Mouse (Mus musculus): ENCODE results near the gene Anxa6. TPM values are rescaled to one million over a fixed set of nuclear protein-coding genes. Genes with fewer than 3 reads are reported as not detected.
A peak's percentile ranks its signal among the peaks of the same experiment; 100 is the strongest.

Anxa6 gene
- total RNA-seq, 2 experiments from 2014 or later: 81.1 to 89.5 TPM

- no peak for DNase-seq (ENCODE audit: low spot score in 2 of 2)
- intact Hi-C loops (cut with DNase I): no loop called here
Measured at GRCm38 (mm10) chr11:55032286-55032685, 959 bp downstream of the Anxa6 start.

GRCm38 (mm10) chr11:55031991-55032280 lies 1.3 kb downstream of the Anxa6 start:
- DNase-seq (ENCODE audit: low spot score in 2 of 2): no peak
- intact Hi-C loops (cut with DNase I): no loop called here

- DNase-seq (ENCODE audit: low spot score in 2 of 2): no peak
- intact Hi-C loops (cut with DNase I): no loop called here
Measured at GRCm38 (mm10) chr11:55031211-55031990, 1.8 kb downstream of the Anxa6 start.

GRCm38 (mm10) chr11:55028509-55028908 lies 4.7 kb downstream of the Anxa6 start:
- no peak for DNase-seq (ENCODE audit: low spot score in 2 of 2)
- intact Hi-C loops (cut with DNase I): no loop called here

DNA sequence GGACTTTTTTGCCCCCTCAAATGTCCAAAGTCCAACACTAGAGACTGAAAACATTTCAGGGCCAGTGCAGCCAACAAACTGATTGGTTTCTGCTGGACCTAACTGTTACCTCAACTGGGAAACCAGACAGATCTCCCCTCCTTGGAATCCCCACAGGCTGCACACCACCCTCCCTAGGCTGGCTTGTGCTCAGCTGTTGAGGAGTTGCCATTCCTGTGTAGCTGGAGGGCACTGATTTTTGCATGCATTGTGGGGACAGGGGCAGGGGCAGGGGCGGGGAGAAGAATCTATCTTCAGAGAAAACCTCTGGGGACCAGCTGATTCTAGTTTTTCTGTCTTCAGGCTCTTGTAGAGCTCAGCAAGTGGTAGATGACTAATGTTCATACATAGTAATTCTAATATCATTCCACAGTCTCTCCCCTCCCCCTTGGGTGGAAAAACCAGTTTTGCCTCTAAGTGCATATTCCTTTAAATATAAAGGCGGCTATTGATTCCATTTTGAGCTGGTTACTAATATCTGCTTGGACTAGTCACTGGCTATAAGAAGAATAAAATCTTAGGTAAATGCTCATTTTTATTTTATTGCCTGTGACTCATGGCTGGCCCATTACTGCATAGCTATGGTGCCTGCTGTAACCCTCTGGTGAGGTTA lies 5.9 kb downstream of the Anxa6 start:
- intact Hi-C loops (cut with DNase I): no loop called here
- DNase-seq (ENCODE audit: low spot score in 2 of 2): no peak

DNA sequence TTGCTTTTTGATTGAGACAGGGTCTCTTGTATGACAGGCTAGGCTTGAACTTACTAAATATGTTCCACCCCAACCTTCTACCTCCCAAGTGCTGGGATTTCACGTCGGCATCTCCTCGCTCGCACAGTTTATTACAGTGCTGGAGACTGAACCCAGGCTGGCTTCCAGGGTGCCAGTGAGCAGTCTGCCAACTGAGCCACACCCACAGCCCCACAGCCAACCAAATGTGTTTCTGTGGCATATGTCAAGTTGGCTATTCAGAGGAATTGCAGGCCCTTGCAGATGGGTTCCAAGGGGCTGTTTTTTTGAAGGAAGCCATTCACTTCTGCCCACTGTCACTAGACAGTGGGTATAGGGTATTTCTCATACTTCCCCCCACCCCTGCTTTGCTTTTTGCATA lies 7.3 kb downstream of the Anxa6 start:
- intact Hi-C loops (cut with DNase I): no loop called here
- DNase-seq (ENCODE audit: low spot score in 2 of 2): peak in 1 of 2 experiments; percentile 47

GRCm38 (mm10) chr11:55023583-55023982 lies 9.7 kb downstream of the Anxa6 start:
- intact Hi-C loops (cut with DNase I): no loop called here
- DNase-seq (ENCODE audit: low spot score in 2 of 2): no peak

GRCm38 (mm10) chr11:55023049-55023564 lies 10.1 kb downstream of the Anxa6 start:
- intact Hi-C loops (cut with DNase I): no loop called here
- DNase-seq (ENCODE audit: low spot score in 2 of 2): peak in 1 of 2 experiments; percentile 68

DNA sequence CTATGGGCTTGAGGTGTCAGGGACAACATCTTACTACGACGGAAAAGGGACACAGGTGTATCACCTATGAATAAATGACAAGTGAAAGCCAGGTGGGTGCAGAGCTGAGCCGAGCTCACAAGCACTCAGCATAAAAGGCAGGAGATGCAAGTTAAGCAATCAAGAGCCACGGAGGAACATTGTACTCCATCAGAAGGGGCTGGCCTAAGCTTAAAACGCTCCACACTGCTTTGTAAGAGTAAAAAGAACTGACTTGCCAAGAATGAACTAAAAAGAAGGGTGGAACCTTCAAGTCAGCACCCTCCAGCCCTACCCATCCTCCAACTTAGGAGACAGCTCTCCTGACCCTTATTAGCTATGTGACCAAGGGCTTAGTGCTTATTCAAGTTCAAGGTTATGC lies 10.7 kb downstream of the Anxa6 start:
- intact Hi-C loops (cut with DNase I): no loop called here
- DNase-seq (ENCODE audit: low spot score in 2 of 2): no peak

DNA sequence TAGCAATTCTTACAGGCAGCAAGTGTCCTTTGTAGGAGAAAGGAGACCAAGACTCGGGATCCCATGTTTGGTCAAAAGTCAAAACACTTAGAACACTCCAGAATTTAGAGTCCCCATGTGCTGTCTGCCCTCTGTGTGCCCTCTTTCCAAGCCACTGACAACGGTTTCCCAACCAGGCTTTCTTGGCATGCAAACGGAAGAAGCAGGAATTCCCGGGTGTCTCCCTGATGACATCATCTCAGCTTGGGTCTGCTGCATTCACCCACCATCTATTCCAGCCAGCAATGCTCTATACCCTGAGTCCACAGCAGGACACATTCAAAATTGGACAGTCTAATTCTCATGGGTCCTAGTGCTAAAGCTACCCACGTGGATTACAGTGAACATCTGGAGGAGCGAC lies 11.4 kb downstream of the Anxa6 start:
- intact Hi-C loops (cut with DNase I): no loop called here

DNA sequence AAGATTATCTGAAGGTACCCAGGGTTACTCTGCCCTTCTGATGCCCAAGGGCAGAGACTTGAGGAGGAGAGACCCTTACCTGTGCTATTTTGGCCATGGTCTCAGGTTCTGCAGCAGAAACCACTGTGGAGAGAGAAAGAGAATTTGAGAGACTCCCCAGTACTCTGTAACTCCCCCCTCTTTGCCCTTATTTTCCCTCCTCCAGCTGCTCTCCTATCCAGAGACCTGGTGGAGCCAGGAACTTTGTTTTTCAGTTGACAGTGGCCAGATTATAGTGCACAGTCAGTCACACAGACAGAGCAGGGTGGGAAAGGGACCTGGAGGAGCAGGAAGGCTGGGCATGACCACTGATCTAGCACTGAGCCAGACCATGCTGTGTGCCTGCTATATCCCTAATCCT lies 11.8 kb downstream of the Anxa6 start:
- intact Hi-C loops (cut with DNase I): no loop called here

More for the DNA sequence above, 11.4 kb downstream of the Anxa6 start:
- no peak for DNase-seq (ENCODE audit: low spot score in 2 of 2)

GRCm38 (mm10) chr11:55019711-55020110 lies 13.5 kb downstream of the Anxa6 start:
- intact Hi-C loops (cut with DNase I): no loop called here
- DNase-seq (ENCODE audit: low spot score in 2 of 2): no peak

More for the DNA sequence above, 11.8 kb downstream of the Anxa6 start:
- no peak for DNase-seq (ENCODE audit: low spot score in 2 of 2)

GRCm38 (mm10) chr11:55018034-55018433 lies 15.2 kb downstream of the Anxa6 start:
- peak in 1 of 2 experiments; percentile 35 for DNase-seq (ENCODE audit: low spot score in 2 of 2)
- intact Hi-C loops (cut with DNase I): no loop called here

DNA sequence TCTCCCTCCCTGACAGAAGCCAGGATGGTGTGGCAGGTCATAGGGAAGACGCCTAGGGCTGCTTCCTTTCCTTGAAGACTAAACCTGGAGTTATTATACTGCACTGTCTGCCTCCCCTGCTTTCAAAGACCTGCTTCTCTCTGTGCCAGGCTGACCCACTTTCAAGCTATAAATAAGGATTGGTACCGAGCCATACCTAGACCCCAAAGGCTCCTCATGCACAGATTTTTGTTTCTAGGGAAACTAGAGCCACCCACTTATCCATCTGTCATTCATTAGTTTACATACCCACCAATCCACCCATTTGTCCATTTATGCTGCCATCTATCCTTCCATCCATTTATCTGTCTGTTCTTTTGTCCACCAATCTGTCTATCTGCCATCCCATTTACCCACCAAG lies 16.0 kb downstream of the Anxa6 start:
- intact Hi-C loops (cut with DNase I): no loop called here
- DNase-seq (ENCODE audit: low spot score in 2 of 2): peak in 1 of 2 experiments; percentile 68

- intact Hi-C loops (cut with DNase I): no loop called here
- peak in 1 of 2 experiments; percentile 74 for DNase-seq (ENCODE audit: low spot score in 2 of 2)
Measured at GRCm38 (mm10) chr11:55016758-55017157, 16.5 kb downstream of the Anxa6 start.

- DNase-seq (ENCODE audit: low spot score in 2 of 2): peak in 1 of 2 experiments; percentile 63
- intact Hi-C loops (cut with DNase I): no loop called here
Measured at GRCm38 (mm10) chr11:55015831-55016241, 17.4 kb downstream of the Anxa6 start.

GRCm38 (mm10) chr11:55015264-55015663 lies 18.0 kb downstream of the Anxa6 start:
- intact Hi-C loops (cut with DNase I): no loop called here
- peak in 1 of 2 experiments; percentile 53 for DNase-seq (ENCODE audit: low spot score in 2 of 2)

- intact Hi-C loops (cut with DNase I): no loop called here
- no peak for DNase-seq (ENCODE audit: low spot score in 2 of 2)
Measured at GRCm38 (mm10) chr11:55013802-55014201, 19.4 kb downstream of the Anxa6 start.

DNA sequence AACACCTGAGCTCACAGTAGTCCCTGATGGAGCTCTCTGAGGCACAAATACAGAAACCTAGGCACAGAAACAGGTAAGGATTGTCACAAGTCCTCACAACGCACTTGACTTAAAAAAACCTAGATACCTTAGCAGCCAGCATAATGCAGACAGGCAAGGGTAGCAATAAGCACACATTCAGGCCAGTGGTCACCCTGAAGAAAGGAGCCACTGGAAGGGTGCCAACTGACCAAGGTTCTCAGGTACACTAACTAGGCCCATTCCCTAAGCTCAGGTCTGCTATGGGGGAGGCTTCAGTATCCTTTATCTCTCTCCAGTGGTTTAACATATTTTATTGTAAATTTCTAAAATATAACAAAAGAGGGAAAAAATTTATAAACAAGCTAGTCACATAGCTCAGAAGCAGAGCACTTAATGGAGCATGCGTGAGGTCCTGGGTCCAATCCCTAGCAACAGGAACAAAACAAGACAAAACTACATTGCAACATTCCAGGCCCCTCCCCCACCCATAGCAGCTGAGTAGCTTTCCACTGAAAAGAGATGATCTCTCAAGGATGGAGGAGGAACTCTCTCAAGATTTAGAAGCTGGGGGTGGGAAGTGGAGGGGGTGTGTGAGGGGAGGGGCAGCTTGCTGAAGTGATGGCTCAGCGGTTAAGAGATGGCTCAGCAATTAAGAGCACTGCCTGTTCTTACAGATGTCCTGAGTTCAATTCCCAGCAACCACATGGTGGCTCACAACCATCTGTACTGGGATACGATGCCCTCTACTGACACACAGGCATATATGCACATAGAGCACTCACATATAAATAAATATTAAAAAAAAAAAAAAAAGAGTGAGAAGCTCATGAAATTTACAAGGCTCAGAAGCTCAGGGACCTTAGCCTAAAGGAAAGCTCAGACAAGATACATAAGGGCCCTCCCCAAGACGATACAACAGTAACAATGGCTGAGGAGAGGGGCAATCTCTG lies 20.4 kb downstream of the Anxa6 start:
- intact Hi-C loops (cut with DNase I): no loop called here
- peak in 1 of 2 experiments; percentile 50 for DNase-seq (ENCODE audit: low spot score in 2 of 2)

GRCm38 (mm10) chr11:55011440-55011839 lies 21.8 kb downstream of the Anxa6 start:
- DNase-seq (ENCODE audit: low spot score in 2 of 2): peak in 1 of 2 experiments; percentile 44
- intact Hi-C loops (cut with DNase I): no loop called here
